Mouse (Mus musculus) frontal cortex, adult (tissue): Measurements from ENCODE around the gene Smg1.

Source experiments
- ATAC-seq: cut with Nextera tagmentation; 2 replicates; pipeline ENCODE4 v1.9.2; 2017; ENCODE audit warnings: mild to moderate bottlenecking, moderate library complexity, mixed read lengths; ENCODE audit not compliant: low TSS enrichment

Smg1 gene

DNA sequence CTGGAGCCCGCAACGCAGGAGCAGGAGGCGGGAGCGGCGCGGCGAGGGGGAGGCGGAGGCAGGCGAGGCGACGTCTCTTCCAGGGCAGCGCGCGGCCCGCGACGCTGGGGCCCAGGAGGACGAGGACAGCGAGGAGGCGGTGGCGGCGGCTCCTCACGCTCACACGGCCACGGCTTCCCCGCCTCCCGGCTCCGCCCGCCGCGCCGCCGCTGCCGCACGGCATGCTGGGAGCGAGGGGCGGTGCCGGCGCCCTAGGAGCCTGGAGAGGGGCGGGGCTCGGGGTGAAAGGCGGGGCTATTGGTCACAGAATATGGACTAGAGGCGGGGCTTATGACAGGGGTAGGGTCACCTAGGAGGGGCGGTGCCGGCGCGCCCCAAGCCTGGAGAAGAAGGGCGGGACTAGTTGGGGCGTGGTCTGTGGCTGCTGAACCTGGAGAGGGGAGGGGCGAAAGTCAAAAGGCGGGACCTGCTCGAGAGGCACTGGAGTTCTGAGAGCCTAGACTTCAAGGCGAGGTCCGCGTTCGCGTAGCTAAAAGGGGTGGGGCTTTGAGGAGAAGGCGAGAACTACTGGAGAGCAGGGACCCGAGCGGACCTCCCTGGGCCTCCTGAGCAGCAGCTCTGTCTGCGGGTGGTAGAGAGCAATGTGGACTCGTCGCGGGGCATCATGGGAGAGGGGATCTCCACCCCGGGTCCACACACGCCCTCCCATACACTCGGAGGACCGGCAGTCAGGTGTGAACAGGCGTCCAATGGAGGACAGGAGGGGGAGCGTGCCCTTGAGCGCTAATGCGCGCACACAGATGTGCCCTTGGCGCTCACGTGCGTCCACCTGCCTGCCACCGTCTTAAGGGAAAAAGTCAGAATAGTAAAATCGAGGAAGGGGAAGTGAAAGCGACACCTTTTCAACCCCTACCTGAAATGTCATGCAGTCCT lies at the start of gene Smg1:
Gene Smg1 (minus strand): TSS at position 218 of the 933 bp plus-strand sequence.
- peak; percentile 90 for ATAC-seq

DNA sequence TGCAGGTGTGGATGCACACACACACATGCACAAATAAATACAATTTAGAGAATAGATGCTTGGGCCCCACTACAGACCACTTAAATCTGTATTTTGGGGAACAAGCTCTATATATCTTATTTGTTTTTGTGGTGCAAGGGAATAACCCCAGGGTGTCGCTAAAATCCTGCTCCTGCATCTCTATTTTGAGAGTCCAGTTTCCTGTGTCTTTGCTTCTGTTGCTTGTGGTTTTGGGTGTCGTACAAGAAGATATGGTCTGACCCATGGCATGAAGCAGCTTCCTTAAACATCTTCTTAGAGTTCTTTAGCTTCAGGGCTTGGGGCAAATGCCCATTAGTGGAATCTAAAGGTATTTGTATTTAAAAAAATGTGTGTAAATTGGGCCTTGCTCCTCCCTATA lies 39.7 kb upstream of the Smg1 start:
- ATAC-seq: no peak

DNA sequence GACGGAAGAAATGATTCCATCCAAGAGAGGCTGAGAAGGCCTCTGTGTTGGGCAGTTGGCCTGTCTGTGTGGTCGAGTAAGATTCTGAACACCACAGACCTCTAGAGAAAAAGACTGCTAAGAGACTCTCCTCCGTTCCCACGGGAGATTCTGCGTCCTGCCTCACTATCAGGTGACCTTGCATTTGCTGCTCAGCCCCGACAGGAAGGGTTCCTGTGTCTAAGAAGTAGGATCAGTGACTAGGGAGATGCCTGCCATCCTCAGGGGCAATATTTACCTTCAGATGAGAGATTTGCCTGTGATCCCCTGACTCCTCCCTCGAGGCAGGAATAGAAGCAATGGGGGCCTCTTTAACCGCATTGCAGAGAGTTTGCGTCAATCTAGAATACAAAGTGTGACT lies 39.1 kb upstream of the Smg1 start:
- ATAC-seq: no peak

DNA sequence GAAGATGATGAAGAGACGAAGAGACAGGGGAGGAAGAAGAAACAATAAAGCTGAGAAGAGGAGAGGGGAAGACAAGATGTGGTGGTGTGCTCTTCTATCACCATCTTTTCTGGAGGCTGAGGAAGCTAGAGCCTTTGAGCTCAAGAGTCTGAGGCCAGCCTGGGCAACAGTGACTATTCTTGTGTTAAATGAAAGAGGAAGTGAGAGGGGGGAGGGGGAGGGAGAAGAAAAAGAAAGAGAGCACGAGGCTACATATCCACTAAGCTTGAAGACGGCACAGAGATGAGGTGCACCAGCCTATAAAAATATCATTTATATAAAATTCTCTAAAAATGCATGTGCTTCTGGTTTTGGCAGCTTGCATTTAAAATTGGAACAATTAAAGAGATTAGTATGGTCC lies 36.1 kb upstream of the Smg1 start:
- ATAC-seq: peak; percentile 58; the same call in 1 of the 2 replicates

DNA sequence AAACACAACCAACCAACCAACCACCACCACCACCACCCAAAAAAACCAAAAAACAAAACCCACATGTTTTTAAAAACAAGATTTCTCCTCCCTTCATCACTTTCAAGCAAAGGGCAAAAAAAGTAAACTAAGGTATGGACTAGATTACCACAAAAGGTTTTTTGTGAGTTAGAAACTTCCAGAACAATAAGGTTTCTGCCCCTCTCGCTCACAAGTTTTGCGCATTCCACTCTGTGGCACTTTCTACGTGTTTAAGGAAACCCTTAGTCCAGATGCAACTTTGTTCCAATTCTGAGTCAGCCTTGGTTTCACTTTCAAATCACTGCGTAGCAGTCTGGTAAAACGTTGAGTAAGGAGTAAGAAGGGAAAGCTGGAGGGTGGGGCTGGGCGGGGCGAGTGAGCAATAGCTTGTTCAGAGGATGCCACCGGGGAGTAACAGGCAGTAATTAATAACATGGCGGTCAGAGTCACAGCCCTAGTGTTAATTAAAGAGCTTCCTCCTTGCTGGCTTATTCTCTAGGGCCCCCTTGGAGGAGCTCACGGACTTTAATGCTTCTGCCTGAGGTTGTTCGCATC lies 34.0 kb upstream of the Smg1 start:
- peak; percentile 77 for ATAC-seq

DNA sequence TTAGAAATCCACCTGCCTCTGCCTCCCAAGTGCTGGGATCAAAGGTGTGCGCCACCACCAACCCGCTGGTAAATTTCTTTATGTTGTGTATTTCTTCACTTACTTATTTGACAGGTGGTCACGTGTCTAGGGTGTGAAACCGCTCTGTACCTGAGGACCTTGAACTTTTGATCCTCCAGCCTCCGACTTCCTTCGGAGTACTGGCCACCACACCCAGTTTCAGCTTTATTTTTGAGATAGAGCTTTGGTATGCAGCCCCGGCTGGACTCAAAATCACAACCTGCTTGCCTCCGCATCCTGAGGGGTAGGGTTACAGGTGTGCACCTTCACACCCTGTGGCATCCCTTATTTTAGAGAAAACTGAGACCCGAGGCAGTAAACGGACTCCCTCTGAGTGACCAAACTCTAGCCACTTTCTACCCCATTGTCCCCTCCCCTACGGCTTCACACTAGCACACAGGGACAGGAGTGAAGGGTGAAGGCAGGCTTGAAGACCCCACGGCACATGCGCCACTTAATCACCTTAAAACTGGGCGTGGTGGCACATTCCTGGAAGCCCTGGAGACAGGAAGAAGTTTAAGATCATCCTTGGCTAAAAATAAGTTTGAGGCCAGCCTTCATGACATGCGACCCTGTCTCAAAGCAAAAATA lies 33.3 kb upstream of the Smg1 start:
- no peak for ATAC-seq

DNA sequence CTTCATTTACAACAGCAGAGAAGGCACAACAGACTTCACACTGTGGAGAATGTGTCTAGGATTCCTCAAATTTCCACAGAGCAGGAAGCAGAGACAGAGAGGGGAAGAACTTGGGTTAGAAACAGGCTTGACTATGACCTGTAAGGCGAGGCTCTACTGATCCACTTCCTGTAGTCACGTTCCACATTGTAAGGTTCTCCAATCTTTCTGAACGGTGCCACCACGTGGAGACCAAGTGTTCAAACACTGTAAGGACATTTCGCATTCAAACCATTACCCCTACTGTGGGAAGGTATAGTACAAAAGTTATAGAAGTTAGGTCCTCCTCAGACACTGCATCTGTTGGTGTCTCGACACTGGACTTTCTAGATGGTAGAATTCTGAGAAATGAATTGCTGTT lies 31.8 kb upstream of the Smg1 start:
- no peak for ATAC-seq

DNA sequence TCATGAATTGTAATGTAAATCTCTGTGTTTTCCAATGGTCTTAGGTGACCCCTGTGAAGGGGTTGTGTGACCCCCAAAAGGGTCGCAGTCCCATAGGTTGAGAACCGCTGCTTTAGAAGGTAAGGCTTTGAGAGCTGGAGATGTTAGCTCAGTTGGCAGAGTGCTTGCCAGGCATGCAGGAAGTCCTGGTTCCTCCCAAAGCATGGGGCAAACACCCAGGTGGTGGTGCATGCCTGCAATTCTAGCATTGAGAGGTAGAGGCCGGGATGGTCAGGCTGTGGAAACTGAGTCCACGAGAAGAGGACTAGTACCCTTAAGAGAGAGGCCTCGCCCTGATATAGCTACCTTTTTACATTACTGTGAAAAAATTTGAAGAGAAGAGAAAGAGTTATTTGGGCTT lies 31.4 kb upstream of the Smg1 start:
- ATAC-seq: no peak

DNA sequence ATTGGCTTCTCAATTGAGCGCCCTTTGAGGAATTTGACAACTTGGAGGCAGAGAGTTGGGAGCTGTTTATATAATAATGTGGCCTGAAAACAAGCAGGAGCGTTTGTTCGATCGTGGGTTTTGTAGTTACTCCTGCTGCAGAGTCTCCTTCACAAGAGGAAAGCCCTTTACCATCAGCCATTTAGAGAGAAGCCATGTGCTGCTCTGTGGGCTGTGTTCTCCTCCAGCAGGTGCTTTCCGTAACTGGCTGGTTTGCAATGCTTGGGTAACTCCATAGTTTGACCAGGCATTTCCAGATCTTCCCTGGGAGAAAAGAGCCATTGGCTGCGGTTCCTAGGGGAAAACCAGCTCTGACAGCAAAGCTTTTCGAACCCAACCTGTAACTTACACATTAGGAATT lies 30.7 kb upstream of the Smg1 start:
- ATAC-seq: no peak

DNA sequence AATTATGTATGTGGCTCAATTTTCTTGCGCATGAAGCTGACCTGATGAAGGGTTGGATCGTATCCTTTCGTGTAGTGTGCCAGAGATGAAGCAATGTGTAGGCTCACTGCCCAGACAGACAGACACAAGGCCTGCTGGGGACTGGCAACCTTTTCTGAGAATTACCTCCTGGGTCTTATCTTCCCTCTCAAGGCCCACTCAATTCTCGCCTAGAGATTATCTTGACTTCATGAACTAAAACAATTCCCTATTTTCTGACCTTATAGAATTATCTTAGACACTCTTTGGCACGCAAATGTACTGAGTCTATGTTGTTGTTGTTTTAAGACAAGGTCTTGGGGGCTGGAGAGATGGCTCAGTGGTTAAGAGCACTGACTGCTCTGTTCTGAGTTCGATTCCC lies 22.6 kb upstream of the Smg1 start:
- ATAC-seq: no peak

DNA sequence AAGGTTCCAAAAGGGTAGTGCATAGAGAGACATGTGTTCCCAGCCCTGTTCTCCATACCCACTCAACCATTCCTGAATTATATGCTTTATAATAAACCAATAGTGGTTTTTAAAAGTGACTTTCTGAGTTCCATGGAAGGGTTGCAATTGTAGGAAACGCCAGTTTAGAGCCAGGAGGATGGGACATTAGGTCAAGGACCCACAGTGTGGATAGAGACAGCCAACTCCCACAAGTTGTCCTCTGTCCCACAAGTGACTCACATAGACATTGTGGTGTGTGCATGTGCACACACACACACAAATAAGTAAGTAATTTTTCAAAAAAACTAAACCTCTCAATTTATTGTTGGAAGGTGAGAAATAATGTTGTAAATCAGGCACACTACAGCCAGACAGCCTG lies 20.1 kb upstream of the Smg1 start:
- no peak for ATAC-seq

DNA sequence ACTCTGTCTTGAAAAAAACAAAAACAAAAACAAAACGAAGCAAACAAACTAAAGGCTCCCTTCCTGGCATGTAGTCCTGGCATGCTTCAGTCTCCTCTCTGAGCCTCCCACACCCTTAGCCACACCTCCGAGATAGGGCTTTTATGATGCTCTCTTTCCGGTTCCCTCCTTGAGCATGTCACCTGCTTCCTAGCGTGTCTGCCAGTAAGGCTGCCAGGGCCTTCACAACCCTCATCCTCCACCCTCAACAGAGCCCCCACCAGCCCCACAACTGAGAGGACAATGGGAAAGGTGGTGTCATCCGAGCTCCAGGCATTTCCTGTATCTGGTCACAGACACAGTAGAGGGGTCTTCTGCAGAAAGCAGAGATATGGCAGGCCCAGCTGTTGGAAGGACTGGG lies 18.9 kb upstream of the Smg1 start:
- no peak for ATAC-seq

DNA sequence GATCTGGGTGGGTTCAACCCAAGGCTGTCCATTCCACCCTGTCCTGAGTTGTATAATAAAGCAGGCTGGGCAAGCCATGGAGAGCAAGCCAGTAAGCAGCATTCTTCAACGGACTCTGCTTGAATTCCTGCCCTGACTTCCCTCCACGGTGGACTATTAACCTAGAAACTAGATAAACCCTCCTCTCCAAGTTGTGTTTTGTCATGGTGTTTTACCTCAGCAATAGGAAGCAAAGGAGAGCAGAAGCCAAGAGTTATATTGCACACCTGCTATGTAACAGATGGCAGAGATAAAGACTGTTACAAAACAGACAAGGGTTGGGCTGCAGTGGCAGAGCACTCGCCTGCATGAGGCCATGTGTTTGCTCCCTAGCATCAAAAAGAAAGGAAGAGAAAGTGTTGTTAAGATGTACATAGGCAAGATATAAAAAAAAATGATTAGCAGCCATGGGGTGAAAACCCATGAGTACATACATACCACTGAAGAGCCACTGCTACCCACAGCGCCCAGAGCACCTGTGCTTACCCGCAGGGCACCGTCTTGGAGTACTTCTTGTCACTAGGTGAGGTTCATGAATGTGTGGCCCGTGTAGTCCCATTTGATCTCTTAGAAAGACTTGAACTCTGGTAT lies 16.3 kb upstream of the Smg1 start:
- no peak for ATAC-seq

DNA sequence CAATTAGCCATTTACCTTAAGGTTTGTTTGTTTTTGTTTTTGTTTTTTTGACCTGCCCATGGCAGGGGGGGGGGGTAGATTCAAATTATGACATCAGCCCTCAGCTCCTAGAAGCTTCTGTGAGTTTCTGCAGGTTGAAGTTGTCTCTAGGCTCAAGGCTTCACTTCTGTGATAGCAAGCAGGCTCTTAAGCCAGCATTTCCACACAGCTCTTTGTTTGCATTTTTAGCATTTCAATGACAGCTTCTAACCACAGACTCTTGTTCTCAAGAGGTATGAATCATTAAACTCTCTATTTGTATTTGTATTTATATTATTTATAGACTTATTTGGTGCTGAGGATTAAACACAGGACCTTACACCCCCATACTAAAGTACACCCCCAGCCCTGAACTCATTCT lies 15.0 kb upstream of the Smg1 start:
- ATAC-seq: no peak

DNA sequence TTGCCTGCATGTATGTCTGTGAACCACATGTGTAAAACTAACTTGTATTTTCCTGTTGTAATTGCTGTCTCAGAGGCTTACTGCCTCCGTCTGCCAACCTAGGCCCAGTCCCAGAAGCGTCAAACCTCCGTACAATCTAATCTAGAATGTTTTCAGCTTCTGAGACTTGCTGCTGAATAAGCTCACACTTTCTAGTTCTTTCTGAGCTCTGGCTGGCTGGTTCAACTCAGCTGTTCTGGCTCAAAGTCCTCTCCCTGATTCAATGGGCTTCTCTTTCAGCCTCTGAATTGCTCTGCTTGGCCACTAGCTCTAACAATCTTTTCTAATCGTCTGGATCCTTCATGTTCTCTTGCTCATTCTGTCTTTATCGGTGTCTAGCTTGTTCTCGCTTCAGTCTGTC lies 13.3 kb upstream of the Smg1 start:
- ATAC-seq: no peak

DNA sequence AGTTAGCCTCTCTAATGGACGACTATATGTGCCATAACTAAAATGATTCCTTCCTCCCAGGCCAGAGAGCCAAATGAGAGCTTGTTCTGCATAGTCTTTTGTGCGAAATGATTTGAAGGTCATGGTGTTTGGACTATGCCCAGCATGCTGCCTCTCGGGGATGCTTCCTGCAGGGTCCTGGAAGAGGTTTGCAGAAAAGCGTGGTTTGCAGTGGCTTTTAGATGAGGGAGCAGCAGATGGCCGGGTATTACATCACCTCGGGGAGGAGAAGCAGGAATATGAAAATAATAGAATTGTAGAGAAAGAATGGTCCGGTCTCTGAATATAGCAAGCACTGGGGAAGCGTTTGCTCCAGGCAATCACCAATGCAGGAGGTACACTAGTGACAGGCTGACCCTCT lies 11.0 kb upstream of the Smg1 start:
- ATAC-seq: peak; percentile 73; the same call in 1 of the 2 replicates

DNA sequence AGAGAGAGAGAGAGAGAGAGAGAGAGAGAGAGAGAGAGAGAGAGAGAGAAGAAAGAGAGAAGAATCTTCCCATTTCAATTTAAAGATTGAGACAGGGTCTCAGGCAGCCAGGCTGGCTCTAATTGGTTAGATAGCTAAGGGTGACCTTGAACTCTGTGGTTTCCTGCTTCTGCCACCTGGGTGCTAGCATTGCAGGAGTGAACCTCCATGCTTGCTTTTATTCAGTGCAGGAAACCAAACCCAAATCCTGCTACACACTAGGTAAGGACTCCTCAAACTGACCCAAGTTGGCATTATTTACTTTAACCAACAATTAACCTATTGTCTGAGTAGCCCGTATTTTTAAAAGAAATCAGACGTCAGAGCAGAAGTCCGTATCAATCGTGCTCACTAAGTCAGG lies 10.5 kb upstream of the Smg1 start:
- no peak for ATAC-seq

DNA sequence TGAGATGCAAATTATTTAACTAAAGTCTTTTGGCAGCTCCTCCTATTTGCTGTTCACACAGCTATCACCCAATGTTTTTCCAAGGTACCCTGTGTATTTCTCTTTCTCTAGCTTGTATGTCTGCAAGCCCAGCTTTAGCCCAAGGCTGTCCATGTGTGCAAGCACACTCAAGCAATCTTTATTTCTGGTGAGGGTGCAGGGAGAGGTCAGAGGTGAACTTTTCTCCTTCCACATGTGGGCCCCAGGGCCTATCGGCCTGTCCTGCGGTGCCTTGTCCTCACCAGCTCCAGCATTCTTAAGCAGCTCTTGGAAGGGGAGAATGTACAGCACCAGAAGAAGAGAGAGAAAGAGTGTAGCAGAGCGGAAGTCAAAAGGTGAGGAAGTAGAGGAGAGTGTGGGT lies 9.5 kb upstream of the Smg1 start:
- no peak for ATAC-seq

DNA sequence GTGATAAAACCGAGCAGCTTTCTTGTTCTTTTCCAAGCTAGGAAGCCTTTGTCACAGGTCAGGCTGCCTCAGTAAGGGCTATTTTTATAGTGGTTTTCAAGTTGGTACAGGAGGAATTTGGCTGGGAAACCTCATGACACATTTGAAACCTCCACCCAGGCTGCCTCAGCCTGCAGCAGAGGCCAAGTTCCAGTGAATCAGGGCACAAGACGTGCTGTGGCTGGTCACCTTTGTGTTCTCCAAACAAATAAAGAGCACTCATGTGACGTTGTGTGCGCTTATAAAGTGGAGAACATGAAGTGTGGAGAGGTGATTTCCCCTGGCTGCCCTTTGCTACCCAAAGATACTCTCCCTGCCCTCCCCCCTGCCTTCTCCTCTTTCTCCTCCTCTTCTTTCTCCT lies 8.9 kb upstream of the Smg1 start:
- no peak for ATAC-seq

DNA sequence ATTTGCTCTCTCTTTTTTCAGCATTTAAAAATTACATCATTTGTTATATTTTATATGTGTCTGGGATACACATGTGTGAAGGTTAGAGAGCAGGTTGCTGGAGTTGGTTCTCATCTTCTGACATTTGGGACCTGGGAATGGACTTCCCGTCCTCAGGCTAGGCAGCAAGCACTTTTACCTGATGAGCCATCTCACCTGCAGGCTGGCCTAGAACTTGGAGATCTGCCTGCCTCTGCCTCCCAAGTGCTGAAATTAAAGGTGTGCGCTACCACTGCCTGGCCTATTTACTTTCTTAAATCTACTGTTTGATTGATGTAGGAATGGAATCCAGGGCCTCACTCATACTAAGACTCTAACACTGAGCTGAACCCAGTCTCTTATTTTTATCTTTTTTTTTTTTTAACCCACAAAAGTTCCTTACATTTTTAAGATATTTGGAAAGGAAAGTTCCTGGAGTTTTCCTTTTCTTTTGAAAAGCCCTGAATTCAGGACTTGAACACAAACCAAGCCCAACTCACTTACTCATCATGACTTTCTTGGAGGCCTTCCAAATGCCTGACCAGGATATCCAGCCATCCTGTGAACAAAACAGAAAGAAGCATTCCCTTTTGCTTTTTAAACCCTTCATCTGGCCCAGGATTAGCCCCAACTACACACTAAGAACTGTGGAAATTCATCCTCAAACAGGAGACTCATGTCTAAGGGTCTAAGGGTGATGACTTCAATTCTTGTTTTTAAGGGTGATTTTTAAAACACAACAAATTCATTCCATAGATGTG lies 8.1 kb upstream of the Smg1 start:
- no peak for ATAC-seq

DNA sequence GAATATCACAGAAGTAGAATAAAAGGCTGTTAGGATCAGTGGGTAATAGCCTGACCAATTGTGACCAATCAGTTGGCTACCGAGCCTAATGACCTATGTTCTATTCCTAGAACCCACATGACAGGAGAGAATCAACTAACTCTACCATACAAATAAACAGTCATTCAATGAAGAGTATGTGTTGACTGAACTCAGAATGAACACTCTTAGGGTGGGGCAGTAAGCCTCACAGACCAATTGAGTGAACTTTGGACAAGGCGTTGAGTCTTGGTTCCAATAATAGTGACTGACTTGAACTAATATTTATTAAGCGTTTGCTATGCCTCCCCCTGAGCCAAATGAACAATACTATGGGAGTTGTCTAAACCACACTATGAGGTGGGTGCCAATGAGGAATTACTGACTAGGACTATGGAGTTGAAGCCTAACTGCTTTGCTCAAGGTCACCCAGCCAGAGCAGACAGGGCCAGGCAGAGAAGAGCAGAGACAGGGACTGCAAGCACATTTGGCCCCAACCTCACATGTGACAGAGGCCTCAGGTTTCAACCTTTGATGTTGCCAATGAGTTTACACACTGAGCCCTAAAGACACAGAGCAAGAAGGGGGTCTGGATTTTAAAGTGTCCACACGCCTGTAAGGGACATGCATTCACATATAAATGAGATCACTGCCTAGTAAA lies 7.2 kb upstream of the Smg1 start:
- ATAC-seq: no peak
